Mouse (Mus musculus): ENCODE measurements around the gene Pigx. TPM values are rescaled to one million over a fixed set of nuclear protein-coding genes. Genes with fewer than 3 reads are reported as not detected.
A peak's percentile ranks its signal among the peaks of the same experiment; 100 is the strongest.
"Not testable (repeated sequence)": the region's sequence is repeated elsewhere in the genome, so short reads cannot be mapped to it uniquely, and the experiment has no call there.

Gene Pigx
- total RNA-seq, 1 experiment from 2014 or later: 36.8 TPM

GRCm38 (mm10) chr16:32110951-32111699, 11.6 kb upstream of the Pigx start:
- DNase-seq: peak; percentile 35

- no peak for DNase-seq
Observed at GRCm38 (mm10) chr16:32108578-32108977, 9.0 kb upstream of the Pigx start.

GRCm38 (mm10) chr16:32108170-32108569, 8.6 kb upstream of the Pigx start:
- DNase-seq: no peak

GRCm38 (mm10) chr16:32107342-32108045, 8.0 kb upstream of the Pigx start:
- DNase-seq: no peak

GRCm38 (mm10) chr16:32105698-32106097, 6.2 kb upstream of the Pigx start:
- DNase-seq: no peak

- no peak for DNase-seq
Observed at GRCm38 (mm10) chr16:32102295-32102694, 2.8 kb upstream of the Pigx start.

GRCm38 (mm10) chr16:32098897-32099637, 473 bp downstream of the Pigx start:
- DNase-seq: no peak

GRCm38 (mm10) chr16:32097757-32098156, 1.8 kb downstream of the Pigx start:
- not testable (repeated sequence) for DNase-seq

- DNase-seq: no peak
Observed at GRCm38 (mm10) chr16:32091466-32091865, 8.1 kb downstream of the Pigx start.

GRCm38 (mm10) chr16:32087629-32088443, 11.7 kb downstream of the Pigx start:
- peak; percentile 58 for DNase-seq

GRCm38 (mm10) chr16:32078991-32079511, 20.5 kb downstream of the Pigx start, which contains the start of gene Pak2:
Pak2 (minus strand) TSS chr16:32079342.
- peak; percentile 95 for DNase-seq

GRCm38 (mm10) chr16:32078408-32078990, 21.0 kb downstream of the Pigx start:
- DNase-seq: peak; percentile 68

GRCm38 (mm10) chr16:32077648-32078407, 21.7 kb downstream of the Pigx start:
- DNase-seq: peak; percentile 24

GRCm38 (mm10) chr16:32076406-32076805, 23.1 kb downstream of the Pigx start:
- no peak for DNase-seq

GRCm38 (mm10) chr16:32075762-32076161, 23.8 kb downstream of the Pigx start:
- no peak for DNase-seq

GRCm38 (mm10) chr16:32070070-32070469, 29.5 kb downstream of the Pigx start:
- not testable (repeated sequence) for DNase-seq

- no peak for DNase-seq
Observed at GRCm38 (mm10) chr16:32068389-32069300, 30.9 kb downstream of the Pigx start.

GRCm38 (mm10) chr16:32066899-32067298, 32.6 kb downstream of the Pigx start:
- DNase-seq: no peak

GRCm38 (mm10) chr16:32063900-32064299, 35.6 kb downstream of the Pigx start:
- DNase-seq: no peak
